Mouse (Mus musculus): Measurements from ENCODE around the gene Vamp5. TPM values are rescaled to one million over a fixed set of nuclear protein-coding genes. Genes with fewer than 3 reads are reported as not detected.
A peak's percentile ranks its signal among the peaks of the same experiment; 100 is the strongest.

The Vamp5 gene
- polyA plus RNA-seq, 1 experiment from 2014 or later = 22.2 TPM

DNA sequence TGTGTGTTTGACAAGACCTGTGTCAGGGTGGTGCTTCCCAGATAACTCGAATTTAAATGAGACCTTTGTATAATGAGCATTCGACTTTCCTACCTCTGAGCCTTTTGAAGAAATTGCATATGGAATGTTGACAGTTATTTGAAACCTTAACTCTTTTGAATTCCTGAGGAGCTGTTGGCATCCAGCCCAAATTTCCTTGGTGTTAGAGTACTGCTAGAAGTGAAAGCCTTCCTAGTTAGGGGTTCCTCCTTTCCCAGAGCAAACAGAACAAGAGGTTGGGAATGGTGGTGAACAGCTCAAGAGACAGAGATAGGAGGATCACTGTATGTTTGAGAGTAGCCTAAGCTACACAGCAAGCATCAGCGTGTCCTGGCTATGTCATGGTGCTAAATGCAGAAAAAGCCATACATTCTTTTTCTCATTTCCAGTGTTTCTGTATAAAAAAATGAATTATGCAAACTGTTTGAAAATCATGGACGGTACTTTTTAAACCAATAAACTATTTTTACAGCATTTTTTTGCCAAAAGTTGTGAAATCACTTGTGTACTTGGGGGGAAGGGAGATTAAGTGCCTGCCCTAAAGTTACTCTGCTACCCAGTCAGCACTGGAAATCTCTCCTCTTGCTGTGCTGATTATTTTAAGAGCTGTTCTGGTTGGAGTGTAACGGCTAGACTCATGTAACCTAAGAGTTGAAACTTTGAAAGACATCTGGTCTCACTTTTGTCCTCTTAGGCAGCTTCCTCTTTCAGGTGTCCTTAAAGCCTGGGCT is 27.4 kb downstream of the Vamp5 start:
- H3K27me3 ChIP-seq (ENCODE audit: control insufficient read depth, insufficient read depth, low read length) = no peaks in the 10 kb centered on the region
- no peak overlapping the region for H3K4me2 ChIP-seq (replicated peaks; ENCODE audit: low read depth)
- no peak overlapping the region for H3K4me3 ChIP-seq (ENCODE audit: low read depth, low read length)
- ATAC-seq (ENCODE audit: low FRiP score, low TSS enrichment) (no peak), DNase-seq (ENCODE audit: low spot score) (no peak)
- TF ChIP-seq CTCF (IDR thresholded peaks at IDR 0.05; ENCODE audit: low read depth) (no peak), EP300 (optimal IDR thresholded peaks at IDR 0.05) (no peak)
- no peak overlapping the region for H3K27ac ChIP-seq (replicated peaks)
- H3K36me3 ChIP-seq (ENCODE audit: control insufficient read depth, insufficient read depth, low read length) = peaks cover 6% of the 10 kb centered on the region; the same call in 1 of the 2 replicates
- H3K9me3 ChIP-seq (ENCODE audit: control insufficient read depth, low read length) = no peaks in the 10 kb centered on the region
- 50% methylated on average over 5 of the region's 5 CpGs for WGBS
- peaks cover 3% of the 10 kb centered on the region; the same call in 1 of the 2 replicates for H3K4me1 ChIP-seq (replicated peaks; ENCODE audit: control insufficient read depth, insufficient read depth)
- H3K9ac ChIP-seq (ENCODE audit: low read length) = no peak overlapping the region

GRCm38 (mm10) chr6:72350214-72350613 is 30.1 kb downstream of the Vamp5 start:
- WGBS = 91% methylated on average over 2 of the region's 2 CpGs

DNA sequence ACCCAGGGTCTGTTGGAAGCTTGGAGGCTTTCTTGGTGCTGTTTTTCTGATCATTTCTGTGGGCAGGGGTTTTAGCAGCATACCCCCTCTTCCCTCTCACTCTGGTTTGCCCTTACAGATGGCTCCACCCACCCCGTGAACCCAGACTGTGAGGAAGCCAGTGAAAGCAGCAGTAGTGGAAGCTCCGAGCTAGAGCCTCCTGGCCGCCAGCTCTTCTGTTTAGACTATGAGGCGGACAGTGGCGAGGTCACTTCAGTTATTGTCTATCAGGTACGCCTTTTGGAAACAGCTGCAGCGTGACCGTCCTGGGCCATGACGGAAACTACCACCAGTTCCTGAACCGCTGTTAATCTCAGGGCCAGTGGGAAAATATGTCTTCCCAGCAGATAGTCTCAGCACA is 31.9 kb downstream of the Vamp5 start:
- H3K9ac ChIP-seq (ENCODE audit: low read length) = 0 out of 2 replicates have a peak overlapping the region, but pooled peaks have one; percentile 18
- 68% methylated on average over 10 of the region's 10 CpGs for WGBS

More at GRCm38 (mm10) chr6:72350214-72350613, 30.1 kb downstream of the Vamp5 start:
- Histone ChIP-seq H3K27me3 (ENCODE audit: control insufficient read depth, insufficient read depth, low read length) (no peaks in the 10 kb centered on the region), H3K36me3 (ENCODE audit: control insufficient read depth, insufficient read depth, low read length) (peaks cover 6% of the 10 kb centered on the region; the same call in 1 of the 2 replicates), H3K4me1 (replicated peaks; ENCODE audit: control insufficient read depth, insufficient read depth) (peaks cover 3% of the 10 kb centered on the region; the same call in 1 of the 2 replicates), H3K9ac (ENCODE audit: low read length) (no peak overlapping the region), H3K27ac (replicated peaks) (no peak overlapping the region), H3K9me3 (ENCODE audit: control insufficient read depth, low read length) (no peaks in the 10 kb centered on the region), H3K4me2 (replicated peaks; ENCODE audit: low read depth) (no peak overlapping the region), H3K4me3 (ENCODE audit: low read depth, low read length) (no peak overlapping the region)
- TF ChIP-seq CTCF (IDR thresholded peaks at IDR 0.05; ENCODE audit: low read depth) (no peak), EP300 (optimal IDR thresholded peaks at IDR 0.05) (no peak)
- no peak for ATAC-seq (ENCODE audit: low FRiP score, low TSS enrichment)
- DNase-seq (ENCODE audit: low spot score) = no peak

DNA sequence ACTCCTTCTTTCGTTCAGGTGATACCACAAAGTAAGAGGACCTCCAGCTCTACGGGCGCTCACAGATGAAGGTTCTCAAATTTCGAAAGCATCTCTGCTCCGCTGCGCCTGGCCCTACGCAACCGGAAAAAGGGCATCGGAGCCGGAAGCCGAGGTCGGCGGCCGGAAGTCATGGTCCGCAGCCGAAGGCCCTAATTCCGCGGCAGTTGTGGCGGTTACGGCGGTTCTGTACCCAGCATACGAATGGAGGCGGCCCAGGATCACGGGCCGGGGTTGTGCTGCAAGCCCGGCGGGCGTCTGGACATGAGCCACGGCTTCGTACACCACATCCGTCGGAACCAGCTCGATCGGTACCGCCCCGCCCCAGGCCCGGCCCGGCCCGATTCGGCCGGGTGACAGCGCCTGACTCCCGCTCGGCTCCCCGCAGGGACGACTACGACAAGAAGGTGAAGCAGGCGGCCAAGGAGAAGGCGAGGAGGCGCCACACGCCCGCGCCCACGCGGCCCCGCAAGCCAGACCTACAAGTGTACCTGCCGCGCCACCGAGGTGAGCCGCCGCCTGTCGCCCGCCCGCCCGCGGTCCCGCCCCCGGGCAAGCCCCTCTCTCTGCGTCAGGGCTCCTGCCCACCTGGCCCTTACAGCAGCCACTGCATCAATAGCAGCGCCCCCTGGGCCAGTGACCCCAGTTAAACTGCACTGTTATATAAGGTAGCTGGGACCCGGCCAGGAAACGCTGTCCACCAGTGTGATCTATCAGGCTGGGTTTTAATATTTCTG is 32.9 kb downstream of the Vamp5 start, which contains the start of gene 0610030E20Rik:
Gene 0610030E20Rik, plus strand, starts transcription at position 152 of the 776 bp plus-strand sequence.
- TF ChIP-seq EP300 (optimal IDR thresholded peaks at IDR 0.05) (no peak), CTCF (IDR thresholded peaks at IDR 0.05; ENCODE audit: low read depth) (peak; percentile 50)
- peak within 1 kb of the TSS; percentile 63 for H3K9ac ChIP-seq (ENCODE audit: low read length)
- peak within 1 kb of the TSS; percentile 72 for H3K27ac ChIP-seq (replicated peaks)
- peak within 1 kb of the TSS; percentile 44 for H3K4me3 ChIP-seq (ENCODE audit: low read depth, low read length)
- no peaks in the 10 kb centered on the region for H3K27me3 ChIP-seq (ENCODE audit: control insufficient read depth, insufficient read depth, low read length)
- no peaks in the 10 kb centered on the region; the same call in 1 of the 2 replicates for H3K4me1 ChIP-seq (replicated peaks; ENCODE audit: control insufficient read depth, insufficient read depth)
- H3K4me2 ChIP-seq (replicated peaks; ENCODE audit: low read depth) = peak within 1 kb of the TSS; percentile 70
- ATAC-seq (ENCODE audit: low FRiP score, low TSS enrichment) = peak; percentile 61
- peak; percentile 73 for DNase-seq (ENCODE audit: low spot score)
- WGBS = under 1% methylated on average over 69 of the region's 72 CpGs
- no peaks in the 10 kb centered on the region for H3K9me3 ChIP-seq (ENCODE audit: control insufficient read depth, low read length)
- peaks cover 6% of the 10 kb centered on the region; the same call in 1 of the 2 replicates for H3K36me3 ChIP-seq (ENCODE audit: control insufficient read depth, insufficient read depth, low read length)

More for the DNA sequence above, 31.9 kb downstream of the Vamp5 start:
- H3K27ac ChIP-seq (replicated peaks) = no peak overlapping the region; the same call in 1 of the 2 replicates
- H3K4me2 ChIP-seq (replicated peaks; ENCODE audit: low read depth) = peak overlapping the region; percentile 70
- H3K9me3 ChIP-seq (ENCODE audit: control insufficient read depth, low read length) = no peaks in the 10 kb centered on the region
- ATAC-seq (ENCODE audit: low FRiP score, low TSS enrichment) (no peak), DNase-seq (ENCODE audit: low spot score) (no peak)
- H3K36me3 ChIP-seq (ENCODE audit: control insufficient read depth, insufficient read depth, low read length) = peaks cover 6% of the 10 kb centered on the region; the same call in 1 of the 2 replicates
- H3K4me1 ChIP-seq (replicated peaks; ENCODE audit: control insufficient read depth, insufficient read depth) = no peaks in the 10 kb centered on the region; the same call in 1 of the 2 replicates
- no peak for TF ChIP-seq EP300 (optimal IDR thresholded peaks at IDR 0.05)
- TF ChIP-seq CTCF (IDR thresholded peaks at IDR 0.05; ENCODE audit: low read depth) = no peak
- H3K4me3 ChIP-seq (ENCODE audit: low read depth, low read length) = no peak overlapping the region
- no peaks in the 10 kb centered on the region for H3K27me3 ChIP-seq (ENCODE audit: control insufficient read depth, insufficient read depth, low read length)

DNA sequence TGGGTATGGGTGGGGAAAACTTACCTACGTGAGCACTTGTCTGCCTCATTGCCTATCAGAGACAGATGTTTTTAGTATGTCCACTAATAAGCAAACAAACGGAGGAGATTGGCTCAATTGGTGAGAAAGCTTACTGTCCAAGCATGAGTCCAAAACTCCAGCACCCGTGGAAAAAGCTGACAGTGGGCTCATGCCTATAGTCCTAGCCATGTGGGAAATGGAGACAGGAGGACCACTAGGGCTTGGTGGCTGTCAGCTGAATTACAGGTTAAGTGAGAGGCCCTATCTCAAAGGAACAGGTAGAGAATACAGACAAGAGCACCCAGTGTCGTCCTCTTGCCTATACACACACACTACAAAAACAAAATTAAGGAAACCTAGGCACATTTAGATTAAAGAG is 34.0 kb downstream of the Vamp5 start:
- no peaks in the 10 kb centered on the region for H3K9me3 ChIP-seq (ENCODE audit: control insufficient read depth, low read length)
- 80% methylated on average over 4 of the region's 4 CpGs for WGBS

More for the DNA sequence above, 34.0 kb downstream of the Vamp5 start:
- H3K27me3 ChIP-seq (ENCODE audit: control insufficient read depth, insufficient read depth, low read length) = no peaks in the 10 kb centered on the region
- H3K4me2 ChIP-seq (replicated peaks; ENCODE audit: low read depth) = no peak overlapping the region
- H3K36me3 ChIP-seq (ENCODE audit: control insufficient read depth, insufficient read depth, low read length) = peaks cover 6% of the 10 kb centered on the region; the same call in 1 of the 2 replicates
- H3K4me1 ChIP-seq (replicated peaks; ENCODE audit: control insufficient read depth, insufficient read depth) = no peaks in the 10 kb centered on the region; the same call in 1 of the 2 replicates
- ATAC-seq (ENCODE audit: low FRiP score, low TSS enrichment) (no peak), DNase-seq (ENCODE audit: low spot score) (no peak)
- no peak overlapping the region for H3K4me3 ChIP-seq (ENCODE audit: low read depth, low read length)
- no peak overlapping the region for H3K27ac ChIP-seq (replicated peaks)
- H3K9ac ChIP-seq (ENCODE audit: low read length) = no peak overlapping the region
- TF ChIP-seq CTCF (IDR thresholded peaks at IDR 0.05; ENCODE audit: low read depth) = no peak
- TF ChIP-seq EP300 (optimal IDR thresholded peaks at IDR 0.05) = no peak
